Mouse (Mus musculus) kidney, adult 2 months (tissue): ENCODE measurements around the gene Rab5b.
A peak's percentile ranks its signal among the peaks of the same experiment; 100 is the strongest.

Experiments
- CTCF ChIP-seq: fragments of 200-500 bp; conservative IDR thresholded peaks from 2 replicates; pipeline ENCODE4 v1.5.1; 2011; ENCODE audit warnings: low read depth, mild to moderate bottlenecking, control low read depth, low read length, moderate library complexity, mixed read lengths; ENCODE audit not compliant: insufficient read depth, insufficient read length
- POLR2A ChIP-seq: fragments of 200-500 bp; IDR thresholded peaks from one replicate; pipeline ENCODE4 v1.6.1; 2011; ENCODE audit warnings: low read depth, low read length, control low read depth

DNA sequence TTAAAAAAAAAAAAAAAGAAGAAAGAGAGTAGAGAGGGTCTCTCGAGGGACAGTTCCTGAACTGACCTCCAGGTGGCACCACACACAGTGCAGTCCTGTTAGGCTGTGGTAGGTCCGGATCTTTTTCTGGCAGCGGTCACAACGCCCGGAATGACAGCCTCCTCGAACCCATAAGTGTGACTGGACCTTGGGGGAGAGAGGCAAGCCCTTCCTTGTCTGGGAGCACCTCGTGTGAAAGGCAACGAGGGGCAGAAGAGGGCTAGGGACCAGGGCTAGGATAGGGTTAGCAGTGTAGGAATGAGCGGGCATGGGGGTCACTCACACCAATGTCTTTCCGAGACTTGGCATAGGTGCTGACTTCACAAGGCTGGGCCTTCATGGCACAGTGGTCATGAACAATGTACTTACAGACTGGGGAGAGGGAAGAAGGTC lies 35.0 kb upstream of the Rab5b start:
- no peak for TF ChIP-seq POLR2A
- peak; percentile 81 for TF ChIP-seq CTCF
